Mouse (Mus musculus): ENCODE results near the gene Cmah. TPM values are rescaled to one million over a fixed set of nuclear protein-coding genes. Genes with fewer than 3 reads are reported as not detected.

The Cmah gene
- polyA plus RNA-seq, 1 experiment from 2014 or later: 0.39 TPM

GRCm38 (mm10) chr13:24488526-24489070, 161.4 kb downstream of the Cmah start:
- WGBS: 70% methylated on average over 4 of the region's 4 CpGs
- no peak overlapping the region for H3K27ac ChIP-seq (ENCODE audit: low read length)

DNA sequence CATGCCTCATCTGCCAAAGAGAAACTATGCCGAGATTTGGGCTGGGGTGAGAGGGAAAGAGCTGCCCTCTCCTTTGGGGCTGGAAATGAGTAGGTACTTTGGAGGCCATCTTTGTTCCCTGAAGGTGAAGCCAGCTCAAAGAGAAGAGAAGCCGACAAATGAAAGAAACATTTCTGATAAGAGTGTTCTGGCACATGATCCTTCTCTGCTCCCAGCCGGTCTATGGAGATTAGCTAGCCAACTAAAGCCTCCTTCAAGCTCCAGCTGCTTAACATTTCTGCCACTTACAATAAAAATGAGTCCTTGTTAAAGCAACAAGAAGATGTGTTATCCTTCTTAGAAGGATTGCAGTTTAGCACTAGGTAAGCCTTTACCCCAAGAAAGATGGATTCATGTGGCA, 162.3 kb downstream of the Cmah start:
- no peaks in the 10 kb centered on the region for H3K4me1 ChIP-seq (replicated peaks; ENCODE audit: control insufficient read depth, insufficient read depth, low read length)

More at GRCm38 (mm10) chr13:24488526-24489070, 161.4 kb downstream of the Cmah start:
- no peaks in the 10 kb centered on the region for H3K4me1 ChIP-seq (replicated peaks; ENCODE audit: control insufficient read depth, insufficient read depth, low read length)
- no peak overlapping the region for H3K4me2 ChIP-seq (ENCODE audit: low read depth, low read length)
- no peaks in the 10 kb centered on the region for H3K27me3 ChIP-seq (ENCODE audit: control insufficient read depth, insufficient read depth, low read depth, low read length)
- H3K9ac ChIP-seq (ENCODE audit: low read length): no peak overlapping the region
- H3K9me3 ChIP-seq (ENCODE audit: control insufficient read depth, low read length): no peaks in the 10 kb centered on the region
- ATAC-seq (ENCODE audit: low read depth): no peak
- no peak overlapping the region for H3K4me3 ChIP-seq (ENCODE audit: low read length)
- no peaks in the 10 kb centered on the region for H3K36me3 ChIP-seq (ENCODE audit: control insufficient read depth, insufficient read depth, low read length)

GRCm38 (mm10) chr13:24490041-24490440, 162.8 kb downstream of the Cmah start:
- no peak overlapping the region for H3K4me2 ChIP-seq (ENCODE audit: low read depth, low read length)
- no peaks in the 10 kb centered on the region for H3K9me3 ChIP-seq (ENCODE audit: control insufficient read depth, low read length)
- 65% methylated on average over 3 of the region's 3 CpGs for WGBS
- H3K27me3 ChIP-seq (ENCODE audit: control insufficient read depth, insufficient read depth, low read depth, low read length): no peaks in the 10 kb centered on the region
- no peaks in the 10 kb centered on the region for H3K36me3 ChIP-seq (ENCODE audit: control insufficient read depth, insufficient read depth, low read length)
- H3K4me3 ChIP-seq (ENCODE audit: low read length): no peak overlapping the region
- no peaks in the 10 kb centered on the region for H3K4me1 ChIP-seq (replicated peaks; ENCODE audit: control insufficient read depth, insufficient read depth, low read length)
- H3K27ac ChIP-seq (ENCODE audit: low read length): no peak overlapping the region
- H3K9ac ChIP-seq (ENCODE audit: low read length): no peak overlapping the region
- no peak for ATAC-seq (ENCODE audit: low read depth)

More for the DNA sequence above, 162.3 kb downstream of the Cmah start:
- WGBS: 47% methylated on average over 3 of the region's 3 CpGs
- Histone ChIP-seq H3K9me3 (ENCODE audit: control insufficient read depth, low read length) (no peaks in the 10 kb centered on the region), H3K27me3 (ENCODE audit: control insufficient read depth, insufficient read depth, low read depth, low read length) (no peaks in the 10 kb centered on the region), H3K27ac (ENCODE audit: low read length) (no peak overlapping the region), H3K36me3 (ENCODE audit: control insufficient read depth, insufficient read depth, low read length) (no peaks in the 10 kb centered on the region), H3K4me2 (ENCODE audit: low read depth, low read length) (no peak overlapping the region), H3K4me3 (ENCODE audit: low read length) (no peak overlapping the region), H3K9ac (ENCODE audit: low read length) (no peak overlapping the region)
- no peak for ATAC-seq (ENCODE audit: low read depth)

- H3K9me3 ChIP-seq (ENCODE audit: control insufficient read depth, low read length): no peaks in the 10 kb centered on the region
- no peak overlapping the region for H3K4me3 ChIP-seq (ENCODE audit: low read length)
- no peak overlapping the region for H3K27ac ChIP-seq (ENCODE audit: low read length)
- WGBS: 78% methylated on average over 3 of the region's 3 CpGs
- H3K9ac ChIP-seq (ENCODE audit: low read length): no peak overlapping the region
- H3K4me1 ChIP-seq (replicated peaks; ENCODE audit: control insufficient read depth, insufficient read depth, low read length): no peaks in the 10 kb centered on the region
- no peak for ATAC-seq (ENCODE audit: low read depth)
- no peaks in the 10 kb centered on the region for H3K27me3 ChIP-seq (ENCODE audit: control insufficient read depth, insufficient read depth, low read depth, low read length)
- no peak overlapping the region for H3K4me2 ChIP-seq (ENCODE audit: low read depth, low read length)
- H3K36me3 ChIP-seq (ENCODE audit: control insufficient read depth, insufficient read depth, low read length): no peaks in the 10 kb centered on the region
Observed at GRCm38 (mm10) chr13:24491101-24491500, 163.9 kb downstream of the Cmah start.

DNA sequence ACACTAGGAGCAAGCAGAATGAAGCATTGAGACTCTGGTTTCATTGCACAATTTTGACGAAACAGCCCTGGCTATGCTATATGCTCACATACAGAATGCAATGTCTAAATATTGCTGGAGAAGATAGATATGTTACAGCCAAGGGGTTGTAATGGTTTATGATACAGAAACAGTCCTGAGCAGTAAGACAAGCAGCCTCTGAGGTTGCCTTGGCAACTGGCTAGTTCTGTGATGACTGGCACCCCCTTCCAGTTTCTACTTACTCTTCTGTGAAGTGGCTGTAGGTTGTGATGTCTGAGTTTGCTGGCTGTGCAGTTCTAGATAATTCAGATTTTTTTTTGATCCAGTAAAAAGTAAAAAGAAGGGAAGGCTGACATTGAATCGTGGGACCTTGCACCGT, 166.6 kb downstream of the Cmah start:
- WGBS: 70% methylated on average over 3 of the region's 3 CpGs
- H3K4me3 ChIP-seq (ENCODE audit: low read length): no peak overlapping the region
- ATAC-seq (ENCODE audit: low read depth): no peak

DNA sequence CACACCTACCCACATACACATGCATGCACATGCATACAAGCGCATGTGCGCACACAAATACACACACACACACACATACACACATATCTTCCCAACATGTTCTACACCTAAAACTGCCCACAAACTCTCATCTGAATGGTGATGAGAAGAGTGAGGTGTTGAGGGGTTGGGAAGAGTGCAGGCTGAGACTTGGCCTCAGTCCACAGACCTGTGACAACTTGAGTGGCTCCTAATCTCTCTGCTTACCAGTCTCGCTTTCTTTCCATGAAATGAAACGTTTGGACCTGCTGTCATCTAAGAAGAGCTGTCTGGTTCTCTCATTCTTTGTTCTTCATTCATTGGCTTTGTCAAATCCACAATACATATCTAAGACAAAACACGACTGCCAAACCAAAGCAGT, 169.1 kb downstream of the Cmah start:
- Histone ChIP-seq H3K36me3 (ENCODE audit: control insufficient read depth, insufficient read depth, low read length) (no peaks in the 10 kb centered on the region), H3K27ac (ENCODE audit: low read length) (no peak overlapping the region), H3K4me1 (replicated peaks; ENCODE audit: control insufficient read depth, insufficient read depth, low read length) (no peaks in the 10 kb centered on the region), H3K27me3 (ENCODE audit: control insufficient read depth, insufficient read depth, low read depth, low read length) (no peaks in the 10 kb centered on the region), H3K9me3 (ENCODE audit: control insufficient read depth, low read length) (no peaks in the 10 kb centered on the region), H3K4me3 (ENCODE audit: low read length) (no peak overlapping the region), H3K4me2 (ENCODE audit: low read depth, low read length) (no peak overlapping the region), H3K9ac (ENCODE audit: low read length) (no peak overlapping the region)
- ATAC-seq (ENCODE audit: low read depth): no peak
- WGBS: 78% methylated on average over 5 of the region's 5 CpGs

More for the DNA sequence above, 166.6 kb downstream of the Cmah start:
- Histone ChIP-seq H3K36me3 (ENCODE audit: control insufficient read depth, insufficient read depth, low read length) (no peaks in the 10 kb centered on the region), H3K9ac (ENCODE audit: low read length) (no peak overlapping the region), H3K4me2 (ENCODE audit: low read depth, low read length) (no peak overlapping the region), H3K4me1 (replicated peaks; ENCODE audit: control insufficient read depth, insufficient read depth, low read length) (no peaks in the 10 kb centered on the region), H3K27ac (ENCODE audit: low read length) (no peak overlapping the region), H3K9me3 (ENCODE audit: control insufficient read depth, low read length) (no peaks in the 10 kb centered on the region), H3K27me3 (ENCODE audit: control insufficient read depth, insufficient read depth, low read depth, low read length) (no peaks in the 10 kb centered on the region)

- Histone ChIP-seq H3K4me2 (ENCODE audit: low read depth, low read length) (no peak overlapping the region), H3K4me1 (replicated peaks; ENCODE audit: control insufficient read depth, insufficient read depth, low read length) (no peaks in the 10 kb centered on the region), H3K36me3 (ENCODE audit: control insufficient read depth, insufficient read depth, low read length) (no peaks in the 10 kb centered on the region), H3K27ac (ENCODE audit: low read length) (no peak overlapping the region), H3K9me3 (ENCODE audit: control insufficient read depth, low read length) (no peaks in the 10 kb centered on the region), H3K9ac (ENCODE audit: low read length) (no peak overlapping the region), H3K27me3 (ENCODE audit: control insufficient read depth, insufficient read depth, low read depth, low read length) (no peaks in the 10 kb centered on the region), H3K4me3 (ENCODE audit: low read length) (no peak overlapping the region)
- WGBS: 58% methylated on average over 12 of the region's 12 CpGs
- ATAC-seq (ENCODE audit: low read depth): no peak
Observed at GRCm38 (mm10) chr13:24497001-24497400, 169.8 kb downstream of the Cmah start.

GRCm38 (mm10) chr13:24498342-24498741, 171.1 kb downstream of the Cmah start:
- H3K4me2 ChIP-seq (ENCODE audit: low read depth, low read length): no peak overlapping the region
- no peak for ATAC-seq (ENCODE audit: low read depth)
- no peaks in the 10 kb centered on the region for H3K9me3 ChIP-seq (ENCODE audit: control insufficient read depth, low read length)
- H3K4me3 ChIP-seq (ENCODE audit: low read length): no peak overlapping the region
- H3K27me3 ChIP-seq (ENCODE audit: control insufficient read depth, insufficient read depth, low read depth, low read length): no peaks in the 10 kb centered on the region
- H3K36me3 ChIP-seq (ENCODE audit: control insufficient read depth, insufficient read depth, low read length): no peaks in the 10 kb centered on the region
- H3K27ac ChIP-seq (ENCODE audit: low read length): no peak overlapping the region
- no peak overlapping the region for H3K9ac ChIP-seq (ENCODE audit: low read length)
- WGBS: 64% methylated on average over 6 of the region's 6 CpGs
- no peaks in the 10 kb centered on the region for H3K4me1 ChIP-seq (replicated peaks; ENCODE audit: control insufficient read depth, insufficient read depth, low read length)

DNA sequence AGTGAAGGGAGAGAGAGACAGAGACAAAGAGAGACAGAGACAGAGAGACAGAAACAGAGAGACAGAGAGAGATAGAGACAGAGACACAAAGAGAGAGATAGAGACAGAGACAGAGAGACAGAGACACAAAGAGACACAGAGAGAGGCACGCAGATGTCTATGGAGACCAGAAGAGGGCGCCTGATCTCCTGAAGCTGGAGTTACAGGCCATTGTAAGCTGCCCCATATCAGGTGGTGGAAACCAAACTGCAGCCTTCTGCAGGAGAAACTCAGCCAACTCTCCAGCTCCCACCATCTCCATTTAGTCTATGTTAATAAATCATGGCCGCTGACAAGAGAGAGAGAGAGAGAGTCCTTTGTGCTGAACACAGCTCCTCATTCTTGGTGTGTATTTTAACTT, 172.3 kb downstream of the Cmah start:
- no peaks in the 10 kb centered on the region for H3K4me1 ChIP-seq (replicated peaks; ENCODE audit: control insufficient read depth, insufficient read depth, low read length)
- H3K9ac ChIP-seq (ENCODE audit: low read length): no peak overlapping the region

More for the DNA sequence above, 172.3 kb downstream of the Cmah start:
- no peak overlapping the region for H3K4me3 ChIP-seq (ENCODE audit: low read length)
- H3K27ac ChIP-seq (ENCODE audit: low read length): no peak overlapping the region
- no peaks in the 10 kb centered on the region for H3K36me3 ChIP-seq (ENCODE audit: control insufficient read depth, insufficient read depth, low read length)
- H3K4me2 ChIP-seq (ENCODE audit: low read depth, low read length): no peak overlapping the region
- no peaks in the 10 kb centered on the region for H3K27me3 ChIP-seq (ENCODE audit: control insufficient read depth, insufficient read depth, low read depth, low read length)
- no peaks in the 10 kb centered on the region for H3K9me3 ChIP-seq (ENCODE audit: control insufficient read depth, low read length)
- peak; percentile 36; the same call in 1 of the 2 replicates for ATAC-seq (ENCODE audit: low read depth)
- WGBS: 41% methylated on average over 3 of the region's 3 CpGs
